Mouse (Mus musculus) neural tube, embryonic 10.5 days (tissue): ENCODE data around the gene Atp5j2.

Experiments used
- DNase-seq: peaks from one replicate; pipeline ENCODE4 v3.0.0-alpha.2; 2017; ENCODE audit warnings: low spot score; ENCODE audit errors: extremely low spot score

Atp5j2 gene

GRCm38 (mm10) chr5:145201321-145201991 is 9.6 kb upstream of the Atp5j2 start, which contains the start of gene Zkscan14:
Gene Zkscan14, minus strand, starts transcription at chr5:145201868.
- DNase-seq, result peak; percentile 68

- DNase-seq, result no peak
Observed at GRCm38 (mm10) chr5:145200387-145200786, 8.5 kb upstream of the Atp5j2 start.

GRCm38 (mm10) chr5:145190875-145191798 is 725 bp downstream of the Atp5j2 start:
- DNase-seq, result peak; percentile 92

GRCm38 (mm10) chr5:145190373-145190772 is 1.5 kb downstream of the Atp5j2 start:
- DNase-seq, result no peak

- no peak for DNase-seq
Observed at GRCm38 (mm10) chr5:145189416-145189815, 2.4 kb downstream of the Atp5j2 start.

- no peak for DNase-seq
Observed at GRCm38 (mm10) chr5:145185244-145185643, 6.6 kb downstream of the Atp5j2 start.

GRCm38 (mm10) chr5:145178461-145178980 is 13.3 kb downstream of the Atp5j2 start:
- DNase-seq, result no peak

- no peak for DNase-seq
Observed at GRCm38 (mm10) chr5:145167306-145167661, 24.6 kb downstream of the Atp5j2 start.

GRCm38 (mm10) chr5:145166536-145167305 is 25.1 kb downstream of the Atp5j2 start, which contains the start of the genes Ptcd1 and Cpsf4:
Gene Ptcd1, minus strand, starts transcription at chr5:145167108.
Gene Cpsf4, plus strand, starts transcription at chr5:145167213.
- peak; percentile 100 for DNase-seq

- DNase-seq, result no peak
Observed at GRCm38 (mm10) chr5:145165184-145165583, 26.7 kb downstream of the Atp5j2 start.

GRCm38 (mm10) chr5:145164710-145165109 is 27.2 kb downstream of the Atp5j2 start:
- no peak for DNase-seq

GRCm38 (mm10) chr5:145161361-145161760 is 30.5 kb downstream of the Atp5j2 start:
- DNase-seq, result no peak

- no peak for DNase-seq
Observed at GRCm38 (mm10) chr5:145152690-145153089, 39.2 kb downstream of the Atp5j2 start.

- no peak for DNase-seq
Observed at GRCm38 (mm10) chr5:145149294-145149693, 42.6 kb downstream of the Atp5j2 start.

GRCm38 (mm10) chr5:145147748-145148147 is 44.1 kb downstream of the Atp5j2 start:
- DNase-seq, result no peak

GRCm38 (mm10) chr5:145140611-145141010 is 51.3 kb downstream of the Atp5j2 start:
- DNase-seq, result peak; percentile 26

- DNase-seq, result peak; percentile 96
Observed at GRCm38 (mm10) chr5:145139571-145140519, 52.0 kb downstream of the Atp5j2 start, which contains the start of the genes Pdap1 and Bud31. Gene Pdap1, minus strand, starts transcription at chr5:145140238. Gene Bud31, plus strand, starts transcription at chr5:145140362.

GRCm38 (mm10) chr5:145138836-145139235 is 53.0 kb downstream of the Atp5j2 start:
- DNase-seq, result no peak
